Mouse (Mus musculus): Measurements from ENCODE around the gene Fdx1l.

DNA sequence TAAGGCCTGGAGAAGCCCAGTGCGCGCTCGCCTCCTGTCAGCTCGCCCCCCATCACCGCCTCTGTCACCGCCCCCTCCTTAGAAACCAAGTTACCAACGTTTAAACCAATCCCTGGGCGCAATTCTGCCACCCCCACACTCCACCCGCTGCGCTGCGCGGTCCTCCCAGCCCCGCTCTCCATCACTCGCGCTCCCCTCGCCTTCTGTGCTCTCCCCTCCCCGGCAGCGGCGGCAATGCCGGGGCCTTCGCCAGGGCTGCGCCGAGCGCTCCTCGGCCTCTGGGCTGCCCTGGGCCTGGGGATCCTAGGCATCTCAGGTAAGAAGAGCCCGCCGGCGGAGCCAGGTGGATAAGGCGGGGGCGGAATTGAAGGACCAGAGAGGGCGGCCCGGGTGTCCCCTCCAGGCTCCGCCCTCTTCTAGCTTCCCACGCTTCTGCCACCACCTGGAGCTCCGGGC lies 41.5 kb downstream of the Fdx1l start, which contains the start of gene Icam5:
- TF ChIP-seq NELFE (IDR thresholded peaks at IDR 0.05; ENCODE audit: low read depth, low read length) (no peak), POLR2A (IDR thresholded peaks at IDR 0.05; ENCODE audit: control insufficient read depth in 1 of 2, insufficient read depth in 1 of 2, low read depth in 1 of 2, low read length in 2 of 2, poor library complexity in 1 of 2) (no peak)

Measured in MEL (cell line).